8 mouse cellular contexts compared by ENCODE assay signal in genomic region chr10:121055452-121056188, GRCm38 (mm10). TPM values are rescaled to one million over a fixed set of nuclear protein-coding genes. Genes with fewer than 3 reads are reported as not detected.
DNase-seq lines count a peak whose midpoint lies in the region; TF ChIP-seq lines count a peak whose summit lies in the region.

No protein-coding gene starts in this region.

- no peak overlapping the region for H3K4me3 ChIP-seq in heart, adult 2 months
- H3K4me3 ChIP-seq in lung, adult 2 months (replicated peaks; ENCODE audit: extremely low read depth, low read depth, low read length), result no peak overlapping the region

- 22% methylated on average over 13 of the region's 13 CpGs for WGBS in heart, adult 2 months
- WGBS in lung, adult 2 months, result 20% methylated on average over 13 of the region's 13 CpGs

- 0 out of 2 replicates have a peak, but pooled peaks have one; percentile 22 for TF ChIP-seq EP300 in heart, adult 2 months (IDR thresholded peaks at IDR 0.05; ENCODE audit: insufficient read depth, low read depth, low read length)

- no peaks in the 10 kb centered on the region for H3K79me2 ChIP-seq in heart, adult 2 months (replicated peaks; ENCODE audit: control insufficient read depth, insufficient read depth, low read length)

- intact Hi-C loops in heart, adult 2 months (cut with DNase I), result no loop called here

- peaks cover 2% of the 10 kb centered on the region; the same call in 1 of the 2 replicates for H3K4me1 ChIP-seq in heart, adult 2 months (ENCODE audit: control insufficient read depth, insufficient read depth, low read length)
- H3K4me1 ChIP-seq in lung, adult 2 months (ENCODE audit: control insufficient read depth, insufficient read depth, low read length), result peaks cover 4% of the 10 kb centered on the region; the same call in 1 of the 2 replicates

- H3K27ac ChIP-seq in heart, adult 2 months, result peak overlapping the region; percentile 22; the same call in 1 of the 2 replicates

- H3K27me3 ChIP-seq in heart, adult 2 months (ENCODE audit: control insufficient read depth, insufficient read depth, low read length), result no peaks in the 10 kb centered on the region

- no peak for TF ChIP-seq CTCF in heart, adult 2 months (IDR thresholded peaks at IDR 0.05)
- no peak for TF ChIP-seq CTCF in lung, adult 2 months (IDR thresholded peaks at IDR 0.05; ENCODE audit: insufficient read depth, low read length)

- H3K9ac ChIP-seq in heart, adult 2 months (ENCODE audit: low read depth, low read length), result no peak overlapping the region

- peak; percentile 16 for DNase-seq in right cerebral cortex, adult 18-20 months
- DNase-seq in right cerebral cortex, postnatal 25 days, result no peak
- peak; percentile 91 to 95 for DNase-seq in cerebellum, postnatal 10 days
- peak; percentile 60 to 74 for DNase-seq in heart, adult 2 months
- peak; percentile 54 for DNase-seq in kidney, adult 18-20 months
- peak; percentile 56 for DNase-seq in lung, adult 2 months
- DNase-seq in retina, postnatal 1 day, result peak; percentile 97
- DNase-seq in thymus, adult 18-20 months, result no peak

- H3K36me3 ChIP-seq in heart, adult 2 months (ENCODE audit: control insufficient read depth, insufficient read depth, low read length), result no peaks in the 10 kb centered on the region

- TF ChIP-seq POLR2A in heart, adult 2 months (IDR thresholded peaks at IDR 0.05; ENCODE audit: insufficient read depth, low read depth, low read length), result no peak
- TF ChIP-seq POLR2A in lung, adult 2 months (IDR thresholded peaks at IDR 0.05; ENCODE audit: borderline replicate concordance, extremely low read depth, low read depth, low read length), result no peak

RNA-seq across cellular contexts. Expression of gene Wif1, which starts 21.9 kb away (rescaled TPM):
- 1 to 10 TPM; 2.0 to 2.4 TPM for total RNA-seq in heart, adult 2 months (2021)
- polyA plus RNA-seq in heart, adult 2 months (2012; rRNA removed), result 8.6 and 12.8 TPM in 2 replicates
- 3.5 and 4.3 TPM in 2 replicates for polyA plus RNA-seq in lung, adult 2 months (2012; rRNA removed)

Comparison
In these comparisons a context has a peak if more than half of its experiments do, and no peak if none do; other contexts are left out.
1. DNase-seq: peak in right cerebral cortex, adult 18-20 months (single experiment), cerebellum, postnatal 10 days (2 of 2), heart, adult 2 months (2 of 2), kidney, adult 18-20 months (single experiment), lung, adult 2 months (single experiment) and retina, postnatal 1 day (single experiment); none in right cerebral cortex, postnatal 25 days (single experiment) and thymus, adult 18-20 months (0 of 2).